Mouse (Mus musculus) kidney, postnatal 0 days (tissue): ENCODE measurements around the gene Ppp1r27. TPM values are rescaled to one million over a fixed set of nuclear protein-coding genes. Genes with fewer than 3 reads are reported as not detected.
A peak's percentile ranks its signal among the peaks of the same experiment; 100 is the strongest.

ENCODE experiments used
- ATAC-seq: fragments of 200-750 bp; cut with Nextera tagmentation; replicated peaks from 2 replicates; pipeline ENCODE4 v1.8.0; 2017; ENCODE audit warnings: low read depth, moderate number of reproducible peaks, moderate TSS enrichment, moderate library complexity; ENCODE audit not compliant: low FRiP score
- DNase-seq: peaks from one replicate; pipeline ENCODE4 v3.0.0-alpha.2; 2016; ENCODE audit warnings: low spot score
- H3K27ac ChIP-seq: fragments of 300-500 bp; sonication (generic); 2 replicates; pipeline ENCODE4 v1.5.1; 2014; ENCODE audit warnings: mild to moderate bottlenecking
- H3K27me3 ChIP-seq: fragments of 300-500 bp; sonication (generic); 2 replicates; pipeline ENCODE4 v1.6.1; 2014; ENCODE audit warnings: low read length, mixed read lengths; ENCODE audit not compliant: insufficient read depth
- H3K36me3 ChIP-seq: fragments of 300-500 bp; sonication (generic); 2 replicates; pipeline ENCODE4 v1.6.1; 2014; ENCODE audit warnings: low read length, mixed read lengths; ENCODE audit not compliant: insufficient read depth
- H3K4me1 ChIP-seq: fragments of 300-500 bp; sonication (generic); replicated peaks from 2 replicates; pipeline ENCODE4 v1.6.1; 2014; ENCODE audit warnings: antibody characterized with exemption, low read length, mixed read lengths; ENCODE audit not compliant: insufficient read depth
- H3K4me2 ChIP-seq: fragments of 300-500 bp; sonication (generic); 2 replicates; pipeline ENCODE4 v1.6.1; 2014; ENCODE audit warnings: mild to moderate bottlenecking, low read length, moderate library complexity, mixed read lengths
- H3K4me3 ChIP-seq: fragments of 300-500 bp; sonication (generic); replicated peaks from 2 replicates; pipeline ENCODE4 v1.5.1; 2014; ENCODE audit warnings: low read depth, low read length
- H3K9ac ChIP-seq: fragments of 300-500 bp; sonication (generic); 2 replicates; pipeline ENCODE4 v1.6.1; 2014; ENCODE audit warnings: low read depth, low read length
- H3K9me3 ChIP-seq: fragments of 300-500 bp; sonication (generic); replicated peaks from 2 replicates; pipeline ENCODE4 v1.6.1; 2016; ENCODE audit warnings: low read length, inconsistent platforms, mixed read lengths
- CTCF ChIP-seq: IDR thresholded peaks from 2 replicates; pipeline ENCODE4 v1.5.1; 2016; ENCODE audit warnings: antibody characterized with exemption, low read depth, mild to moderate bottlenecking, moderate library complexity
- WGBS: fragments of 180-500 bp; shearing (Covaris S2); extraction: QIAGEN DNeasy Blood & Tissue Kit; methylation state at CpG from one replicate; pipeline ENCODE4 v1.1.7; 2014; 5-methylcytosine and 5-hydroxymethylcytosine counted together
- polyA plus RNA-seq: library from polyadenylated mRNA; unstranded; fragments of >200 nt; fragmentation: Nextera tagmentation; extraction: Ambion mirVana; gene quantifications from 2 replicates; pipeline ENCODE4 v1.2.1, GENCODE M21; 2015

The Ppp1r27 gene
- polyA plus RNA-seq, 1 experiment from 2014 or later, result 0.30 TPM

DNA sequence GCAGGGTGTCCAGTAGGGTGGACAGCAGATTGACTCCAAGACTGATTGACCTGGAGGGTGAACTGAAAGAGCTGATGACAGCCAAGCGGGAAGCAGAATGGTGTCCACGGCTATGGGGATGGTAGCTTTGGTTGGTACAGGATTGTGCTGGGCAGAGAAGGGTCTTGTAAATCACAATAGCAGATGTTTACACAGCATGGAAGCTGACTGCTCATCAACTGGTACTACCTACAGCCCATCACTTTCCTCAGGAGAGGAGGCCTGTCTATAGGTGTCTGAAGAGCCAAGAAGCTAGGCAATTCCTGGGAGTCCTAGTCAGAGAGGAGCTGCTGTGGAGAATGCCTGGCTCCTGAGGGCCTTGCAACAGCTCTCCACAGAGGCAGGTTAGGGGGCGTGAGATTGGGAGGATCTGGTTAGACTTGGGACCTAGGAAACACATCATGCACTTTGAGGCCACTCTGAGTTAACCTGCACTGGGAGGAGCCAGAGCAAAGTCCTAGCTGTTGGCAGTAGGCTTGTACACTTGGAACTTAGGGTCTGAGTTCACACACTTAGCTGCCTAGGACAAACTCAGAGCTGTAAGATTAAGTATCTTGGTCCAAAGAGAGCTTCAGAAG lies 25.5 kb upstream of the Ppp1r27 start:
- ATAC-seq (no peak), DNase-seq (peak; percentile 36)
- H3K9ac ChIP-seq, result no peak overlapping the region
- no peak overlapping the region for H3K4me3 ChIP-seq
- no peak overlapping the region; the same call in 1 of the 2 replicates for H3K4me2 ChIP-seq
- TF ChIP-seq CTCF, result no peak
- peaks cover 16% of the 10 kb centered on the region for H3K4me1 ChIP-seq
- peaks cover 20% of the 10 kb centered on the region for H3K36me3 ChIP-seq
- H3K27ac ChIP-seq, result peak overlapping the region; percentile 80
- WGBS, result 90% methylated on average over 3 of the region's 3 CpGs
- H3K9me3 ChIP-seq, result no peaks in the 10 kb centered on the region
- H3K27me3 ChIP-seq, result no peaks in the 10 kb centered on the region

GRCm38 (mm10) chr11:120575940-120576339 lies 25.0 kb upstream of the Ppp1r27 start:
- Histone ChIP-seq H3K27ac (peak overlapping the region; percentile 80), H3K4me1 (peaks cover 16% of the 10 kb centered on the region)
- TF ChIP-seq CTCF, result no peak

GRCm38 (mm10) chr11:120575046-120575445 lies 24.1 kb upstream of the Ppp1r27 start:
- DNase-seq (no peak), ATAC-seq (no peak)
- H3K36me3 ChIP-seq, result peaks cover 32% of the 10 kb centered on the region
- H3K27ac ChIP-seq, result no peak overlapping the region
- no peak for TF ChIP-seq CTCF
- H3K4me1 ChIP-seq, result peaks cover 12% of the 10 kb centered on the region
- H3K4me3 ChIP-seq, result no peak overlapping the region
- H3K9ac ChIP-seq, result 0 out of 2 replicates have a peak overlapping the region, but pooled peaks have one; percentile 4
- WGBS, result 67% methylated on average over 2 of the region's 2 CpGs
- no peaks in the 10 kb centered on the region for H3K27me3 ChIP-seq
- H3K4me2 ChIP-seq, result no peak overlapping the region
- H3K9me3 ChIP-seq, result no peaks in the 10 kb centered on the region

More at GRCm38 (mm10) chr11:120575940-120576339, 25.0 kb upstream of the Ppp1r27 start:
- no peaks in the 10 kb centered on the region for H3K27me3 ChIP-seq
- no peak overlapping the region for H3K4me3 ChIP-seq
- ATAC-seq (no peak), DNase-seq (no peak)
- H3K4me2 ChIP-seq, result no peak overlapping the region
- H3K36me3 ChIP-seq, result peaks cover 23% of the 10 kb centered on the region
- H3K9me3 ChIP-seq, result no peaks in the 10 kb centered on the region
- no peak overlapping the region for H3K9ac ChIP-seq

GRCm38 (mm10) chr11:120574278-120574600 lies 23.3 kb upstream of the Ppp1r27 start:
- peaks cover 8% of the 10 kb centered on the region; the same call in 1 of the 2 replicates for H3K4me1 ChIP-seq
- H3K27me3 ChIP-seq, result no peaks in the 10 kb centered on the region
- H3K9ac ChIP-seq, result peak overlapping the region; percentile 3; the same call in 1 of the 2 replicates
- DNase-seq, result no peak
- H3K27ac ChIP-seq, result no peak overlapping the region
- peak overlapping the region; percentile 90 for H3K4me2 ChIP-seq
- WGBS, result 26% methylated on average over 5 of the region's 5 CpGs
- H3K9me3 ChIP-seq, result no peaks in the 10 kb centered on the region
- peaks cover 31% of the 10 kb centered on the region for H3K36me3 ChIP-seq
- TF ChIP-seq CTCF, result no peak
- ATAC-seq, result no peak
- peak overlapping the region; percentile 95 for H3K4me3 ChIP-seq

- ATAC-seq (peak; percentile 0; the same call in 1 of the 2 replicates), DNase-seq (peak; percentile 53)
- whole genome bisulfite sequencing, result 0% methylated on average over 23 of the region's 23 CpGs
These were observed 22.8 kb upstream of the Ppp1r27 start for GRCm38 (mm10) chr11:120573585-120574277.

DNA sequence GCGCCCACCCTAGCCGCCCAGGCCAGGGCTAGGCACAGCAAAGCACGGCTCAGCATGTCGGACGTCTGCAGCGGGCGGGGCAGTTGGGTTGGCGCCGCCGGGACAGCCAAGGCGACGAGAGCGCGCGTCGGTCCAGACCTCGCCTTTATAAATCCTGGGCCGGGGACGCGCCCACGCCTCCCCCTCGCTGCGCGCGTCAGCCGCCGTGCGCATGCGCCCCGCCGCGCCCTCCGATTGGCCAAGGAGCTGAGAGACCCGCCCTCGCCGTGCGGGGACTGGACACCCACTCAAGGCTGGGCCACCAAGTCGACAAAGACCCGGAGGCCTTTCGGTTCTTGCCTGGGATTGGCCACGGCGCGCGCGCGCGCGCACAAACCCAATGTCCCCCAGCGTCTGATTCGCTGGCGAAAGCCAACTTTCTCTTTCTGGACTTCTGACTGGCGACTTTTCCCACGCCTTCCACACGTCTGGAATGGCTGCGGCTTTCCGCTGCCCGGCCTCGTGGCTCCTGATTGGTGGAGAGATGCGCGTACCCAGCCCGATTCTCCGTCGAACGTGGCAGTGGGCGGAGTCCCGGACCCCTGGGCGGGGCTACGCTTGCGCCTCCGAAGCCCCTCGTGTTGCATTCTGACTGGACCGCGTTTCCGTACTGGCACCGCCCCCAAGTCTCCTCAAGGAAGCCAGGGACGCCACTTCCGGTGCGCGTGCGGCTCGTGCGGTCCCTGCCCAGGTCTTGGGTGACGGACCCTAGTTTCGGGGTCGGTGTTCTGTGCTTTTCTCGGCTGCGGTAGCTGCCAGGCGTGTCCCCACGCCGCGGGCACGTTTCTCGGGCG lies 22.0 kb upstream of the Ppp1r27 start, which contains the start of gene P4hb:
Gene P4hb (minus strand): TSS at position 502 of the 833 bp plus-strand sequence.
- H3K4me1 ChIP-seq, result peaks cover 7% of the 10 kb centered on the region; the same call in 1 of the 2 replicates
- TF ChIP-seq CTCF, result no peak
- under 1% methylated on average over 87 of the region's 94 CpGs for WGBS
- no peaks in the 10 kb centered on the region for H3K9me3 ChIP-seq
- H3K4me2 ChIP-seq, result peak within 1 kb of the TSS; percentile 90
- peak within 1 kb of the TSS; percentile 95 for H3K4me3 ChIP-seq
- peak; percentile 95 for ATAC-seq
- DNase-seq, result peak; percentile 100
- H3K9ac ChIP-seq, result peak within 1 kb of the TSS; percentile 93
- H3K36me3 ChIP-seq, result peaks cover 26% of the 10 kb centered on the region
- H3K27ac ChIP-seq, result peak within 1 kb of the TSS; percentile 96
- no peaks in the 10 kb centered on the region for H3K27me3 ChIP-seq

More at GRCm38 (mm10) chr11:120573585-120574277, 22.8 kb upstream of the Ppp1r27 start:
- Histone ChIP-seq H3K4me1 (peaks cover 7% of the 10 kb centered on the region; the same call in 1 of the 2 replicates), H3K9ac (peak overlapping the region; percentile 84), H3K36me3 (peaks cover 26% of the 10 kb centered on the region), H3K4me3 (peak overlapping the region; percentile 95), H3K9me3 (no peaks in the 10 kb centered on the region), H3K27me3 (no peaks in the 10 kb centered on the region), H3K4me2 (peak overlapping the region; percentile 90), H3K27ac (peak overlapping the region; percentile 96)
- TF ChIP-seq CTCF, result no peak
